Mouse (Mus musculus) adrenal gland, adult 2 months (tissue): Measurements from ENCODE around the gene Synj1. TPM values are rescaled to one million over a fixed set of nuclear protein-coding genes. Genes with fewer than 3 reads are reported as not detected.

Experiments
- DNase-seq: peaks from one replicate; pipeline ENCODE4 v3.0.0; 2021
- microRNA-seq, 2 experiments: library from miRNA; unstranded; fragments of <30 nt; microRNA quantifications; one replicate each; pipeline ENCODE4 v1.2.0; 2021
- polyA plus RNA-seq: library from polyadenylated mRNA; depleted of rRNA; stranded (reverse); fragments of >200 nt; gene quantifications from 2 replicates; pipeline ENCODE4 v1.2.3, GENCODE M21; 2012; rRNA removed
- total RNA-seq, 2 experiments: library from RNA; stranded (reverse); gene quantifications; 2 replicates each; pipeline ENCODE4 v1.2.3; 2021

The Synj1 gene
- total and polyA plus RNA-seq, 3 experiments = 23.4 to 65.6 (median 44.3) TPM

GRCm38 (mm10) chr16:90890683-90891082 lies 120.4 kb downstream of the Synj1 start:
- no peak for DNase-seq

Small RNAs within 50 kb of the gene (microRNA-seq; reads per million reads assigned to microRNA genes)
- gene Gm22933 = 0 reads per million in 2 experiments

Other genes with a start within 250 kb of the Synj1 start
- 10 to 100 TPM; 10.3 to 17.3 TPM for gene Urb1, start 200.9 kb downstream of the Synj1 start, total RNA-seq
- 4.5 and 4.6 TPM in 2 replicates for gene Urb1, start 200.9 kb downstream of the Synj1 start, polyA plus RNA-seq
- 1 to 10 TPM; 4.4 to 4.8 TPM for gene Eva1c, start 184.6 kb downstream of the Synj1 start, total RNA-seq
- 7.6 and 8.9 TPM in 2 replicates for gene Eva1c, start 184.6 kb downstream of the Synj1 start, polyA plus RNA-seq
- gene Cfap298, start 76.2 kb downstream of the Synj1 start, total RNA-seq = 10 to 100 TPM; 28.8 to 34.2 TPM
- gene Cfap298, start 76.2 kb downstream of the Synj1 start, polyA plus RNA-seq = 70.4 and 77.5 TPM in 2 replicates
- 10 to 100 TPM; 32.9 to 63.1 TPM for gene Paxbp1, start 33.2 kb upstream of the Synj1 start, total RNA-seq
- 8.8 and 11.6 TPM in 2 replicates for gene Paxbp1, start 33.2 kb upstream of the Synj1 start, polyA plus RNA-seq
- under 1 TPM in 1 of 2 experiments, not detected in 1; 0.21 TPM for gene 4932438H23Rik, start 83.8 kb upstream of the Synj1 start, total RNA-seq
- gene 4932438H23Rik, start 83.8 kb upstream of the Synj1 start, polyA plus RNA-seq = 0.06 TPM in 1 of 2 replicates, not detected in the other
- not detected for gene Olig2, start 214.1 kb upstream of the Synj1 start, total RNA-seq
- gene Olig2, start 214.1 kb upstream of the Synj1 start, polyA plus RNA-seq = not detected in 2 replicates